Mouse (Mus musculus): ENCODE results near the gene Gm47995. TPM values are rescaled to one million over a fixed set of nuclear protein-coding genes. Genes with fewer than 3 reads are reported as not detected.
"Not testable (repeated sequence)": the region's sequence is repeated elsewhere in the genome, so short reads cannot be mapped to it uniquely, and the experiment has no call there.

Gm47995 gene
- total RNA-seq, 2 experiments from 2014 or later, result 1.6 TPM; not detected in 1

DNA sequence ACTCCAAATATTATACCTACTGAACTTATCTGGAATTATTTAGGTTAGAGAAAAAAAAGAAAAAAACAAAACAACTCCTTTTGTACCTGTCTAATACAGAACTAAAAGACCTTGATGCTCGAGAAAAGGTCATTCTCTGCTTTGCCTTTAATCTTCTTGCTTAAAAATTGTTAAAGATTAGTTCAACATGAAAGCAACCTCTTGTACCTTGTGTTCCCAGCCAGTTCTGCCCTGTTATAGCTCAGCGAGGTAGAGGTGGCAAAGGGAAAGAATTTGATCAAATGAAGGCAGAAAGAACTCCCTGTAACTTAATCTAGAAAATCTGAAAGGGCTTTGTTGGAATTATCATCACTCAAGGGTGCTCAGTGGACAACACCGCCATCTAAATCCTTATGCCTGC, 12.1 kb upstream of the Gm47995 start:
- 0 out of 2 replicates have a peak, but pooled peaks have one; percentile 21 for ATAC-seq (ENCODE audit: poor library complexity, severe bottlenecking)

- not testable (repeated sequence) for ATAC-seq (ENCODE audit: poor library complexity, severe bottlenecking)
These were observed 11.3 kb upstream of the Gm47995 start for GRCm38 (mm10) chr1:151186879-151187424.

DNA sequence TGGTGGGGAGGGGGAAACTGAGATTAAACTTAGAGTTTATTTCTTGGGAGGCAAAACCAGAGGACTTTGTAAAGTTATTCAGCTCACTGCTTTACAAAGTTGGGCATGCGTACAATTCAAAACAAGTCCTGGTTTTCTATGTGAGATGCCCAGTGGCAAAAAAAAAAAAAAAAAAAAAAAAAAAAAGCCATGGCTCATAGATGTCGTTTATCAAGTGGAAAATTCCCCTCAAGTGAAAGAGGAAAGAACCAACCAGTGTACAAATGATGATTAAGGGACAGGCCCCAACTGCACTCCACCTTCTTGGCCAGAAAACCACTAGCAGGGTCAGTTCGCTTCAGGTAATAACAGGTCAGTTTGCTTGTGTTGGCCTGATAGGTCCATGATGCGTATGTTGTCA, 9.8 kb upstream of the Gm47995 start:
- no peak for ATAC-seq (ENCODE audit: poor library complexity, severe bottlenecking)

GRCm38 (mm10) chr1:151192075-151192474, 6.2 kb upstream of the Gm47995 start, which contains the start of gene Gm8947:
Gene Gm8947, plus strand, starts transcription at chr1:151192376.
- ATAC-seq (ENCODE audit: poor library complexity, severe bottlenecking), result not testable (repeated sequence)

GRCm38 (mm10) chr1:151192739-151193138, 5.5 kb upstream of the Gm47995 start:
- ATAC-seq (ENCODE audit: poor library complexity, severe bottlenecking), result not testable (repeated sequence)

DNA sequence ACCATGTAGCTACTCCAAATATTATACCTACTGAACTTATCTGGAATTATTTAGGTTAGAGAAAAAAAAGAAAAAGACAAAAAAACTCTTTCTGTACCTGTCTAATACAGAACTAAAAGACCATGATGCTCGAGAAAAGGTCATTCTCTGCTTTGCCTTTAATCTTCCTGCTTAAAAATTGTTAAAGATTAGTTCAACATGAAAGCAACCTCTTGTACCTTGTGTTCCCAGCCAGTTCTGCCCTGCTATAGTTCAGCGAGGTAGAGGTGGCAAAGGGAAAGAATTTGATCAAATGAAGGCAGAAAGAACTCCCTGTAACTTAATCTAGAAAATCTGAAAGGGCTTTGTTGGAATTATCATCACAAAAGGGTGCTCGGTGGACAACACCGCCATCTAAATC, 2.3 kb upstream of the Gm47995 start:
- not testable (repeated sequence) for ATAC-seq (ENCODE audit: poor library complexity, severe bottlenecking)

DNA sequence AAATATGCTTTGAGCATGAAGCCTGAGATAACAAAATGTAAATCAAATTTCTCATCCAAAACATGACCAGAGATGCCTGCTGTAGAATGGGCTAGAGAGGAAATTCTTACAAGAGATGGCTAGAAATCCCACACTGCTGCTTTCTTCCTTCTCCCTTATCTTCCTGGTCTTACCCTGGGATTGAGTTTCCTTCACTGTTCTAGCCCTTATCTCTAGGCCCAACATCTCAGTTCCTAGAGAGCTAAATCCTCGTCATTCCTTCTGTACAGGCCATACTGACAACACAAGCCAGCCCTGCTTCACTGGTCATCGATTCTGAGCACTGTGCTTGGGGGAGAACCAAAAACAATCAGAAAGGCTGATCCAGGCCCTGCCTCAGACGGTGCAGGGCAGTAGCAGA, 1.6 kb upstream of the Gm47995 start:
- not testable (repeated sequence) for ATAC-seq (ENCODE audit: poor library complexity, severe bottlenecking)

DNA sequence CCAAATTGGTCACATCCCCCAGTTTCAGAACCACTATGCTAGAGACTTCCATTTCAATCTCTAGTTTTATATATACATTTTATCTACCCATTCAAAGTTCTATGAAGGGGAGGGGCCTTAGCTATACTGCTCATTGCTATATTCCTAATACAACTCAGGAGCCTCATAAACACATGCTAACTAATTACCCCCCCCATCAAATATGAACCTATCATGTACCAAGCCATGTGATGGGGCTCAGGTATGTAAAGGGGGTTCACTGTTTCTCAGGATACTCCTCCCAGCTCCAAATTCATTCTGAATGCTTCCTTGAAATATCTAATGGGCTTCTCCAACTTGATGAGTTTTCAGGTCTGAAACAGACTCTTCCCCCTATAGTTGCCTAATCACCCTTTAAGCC, 2.4 kb downstream of the Gm47995 start:
- not testable (repeated sequence) for ATAC-seq (ENCODE audit: poor library complexity, severe bottlenecking)

DNA sequence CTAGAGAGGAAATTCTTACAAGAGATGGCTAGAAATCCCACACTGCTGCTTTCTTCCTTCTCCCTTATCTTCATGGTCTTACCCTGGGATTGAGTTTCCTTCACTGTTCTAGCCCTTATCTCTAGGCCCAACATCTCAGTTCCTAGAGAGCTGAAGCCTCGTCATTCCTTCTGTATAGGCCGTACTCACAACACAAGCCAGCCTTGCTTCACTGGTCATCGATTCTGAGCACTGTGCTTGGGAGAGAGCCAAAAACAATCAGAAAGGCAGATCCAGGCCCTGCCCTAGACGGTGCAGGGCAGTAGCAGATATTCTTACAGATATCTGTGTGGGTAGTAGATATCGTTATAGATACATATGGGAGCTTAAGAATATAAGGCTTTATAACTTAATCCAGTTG, 4.5 kb downstream of the Gm47995 start:
- 0 out of 2 replicates have a peak, but pooled peaks have one; percentile 23 for ATAC-seq (ENCODE audit: poor library complexity, severe bottlenecking)

- ATAC-seq (ENCODE audit: poor library complexity, severe bottlenecking), result not testable (repeated sequence)
These were observed 5.6 kb downstream of the Gm47995 start, which contains the start of gene 3110040M04Rik for GRCm38 (mm10) chr1:151203818-151204217. Gene 3110040M04Rik, plus strand, starts transcription at chr1:151204121.

DNA sequence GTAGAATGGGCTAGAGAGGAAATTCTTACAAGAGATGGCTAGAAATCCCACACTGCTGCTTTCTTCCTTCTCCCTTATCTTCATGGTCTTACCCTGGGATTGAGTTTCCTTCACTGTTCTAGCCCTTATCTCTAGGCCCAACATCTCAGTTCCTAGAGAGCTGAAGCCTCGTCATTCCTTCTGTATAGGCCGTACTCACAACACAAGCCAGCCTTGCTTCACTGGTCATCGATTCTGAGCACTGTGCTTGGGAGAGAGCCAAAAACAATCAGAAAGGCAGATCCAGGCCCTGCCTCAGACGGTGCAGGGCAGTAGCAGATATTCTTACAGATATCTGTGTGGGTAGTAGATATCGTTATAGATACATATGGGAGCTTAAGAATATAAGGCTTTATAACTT, 10.2 kb downstream of the Gm47995 start:
- ATAC-seq (ENCODE audit: poor library complexity, severe bottlenecking), result 0 out of 2 replicates have a peak, but pooled peaks have one; percentile 35

- not testable (repeated sequence) for ATAC-seq (ENCODE audit: poor library complexity, severe bottlenecking)
These were observed 10.7 kb downstream of the Gm47995 start for GRCm38 (mm10) chr1:151208944-151209343.

DNA sequence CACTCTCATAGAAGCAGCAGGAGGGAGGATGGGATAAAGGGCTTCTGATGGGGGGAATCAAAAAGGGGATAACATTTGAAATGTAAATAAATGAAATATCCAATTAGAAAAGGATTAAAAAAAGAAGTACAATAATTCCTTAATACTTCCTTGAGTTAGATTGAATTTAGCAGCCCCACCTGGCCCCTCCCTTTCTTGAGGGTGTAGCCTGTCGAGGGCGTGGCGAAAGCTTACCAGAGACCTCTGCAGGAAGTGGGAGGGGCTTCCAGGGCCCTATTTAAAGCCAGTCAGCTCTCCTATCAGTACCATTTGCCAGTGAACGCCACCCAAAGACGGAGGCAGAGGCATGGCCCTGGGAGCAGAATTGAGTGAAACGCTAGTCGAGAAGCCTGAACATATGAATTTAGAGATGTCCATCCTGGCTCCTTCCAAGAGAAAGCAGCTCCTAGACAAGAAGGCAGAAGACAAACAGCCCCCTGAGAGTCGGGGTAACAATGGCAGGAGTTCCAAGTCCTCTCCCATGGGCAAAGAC, 11.6 kb downstream of the Gm47995 start, which contains the start of gene Gm47996:
Gm47996 (plus strand) TSS at position 308 of the 532 bp plus-strand sequence.
- ATAC-seq (ENCODE audit: poor library complexity, severe bottlenecking), result 0 out of 2 replicates have a peak, but pooled peaks have one; percentile 38

- not testable (repeated sequence) for ATAC-seq (ENCODE audit: poor library complexity, severe bottlenecking)
These were observed 13.4 kb downstream of the Gm47995 start for GRCm38 (mm10) chr1:151211666-151212065.

GRCm38 (mm10) chr1:151214862-151215261, 16.6 kb downstream of the Gm47995 start:
- peak; percentile 77 for ATAC-seq (ENCODE audit: poor library complexity, severe bottlenecking)

DNA sequence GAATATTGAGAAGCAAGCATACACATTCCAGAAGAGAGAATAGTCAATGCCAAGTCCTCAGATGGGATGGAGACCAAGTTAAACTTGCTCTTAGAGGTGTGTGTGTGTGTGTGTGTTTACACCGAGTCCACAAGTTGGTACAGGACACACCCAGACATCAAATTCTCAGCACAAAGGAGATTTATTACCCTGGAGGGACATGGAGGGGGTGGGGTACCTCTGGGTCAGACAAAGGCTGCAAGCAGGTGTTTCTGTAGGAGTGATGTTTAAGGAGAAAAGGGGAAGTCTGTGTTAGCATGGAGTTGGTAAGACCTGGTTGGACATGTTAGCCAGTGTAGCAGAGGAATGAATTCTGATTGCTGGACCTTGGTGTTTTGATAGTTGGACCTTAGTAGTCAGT, 17.7 kb downstream of the Gm47995 start:
- no peak for ATAC-seq (ENCODE audit: poor library complexity, severe bottlenecking)

DNA sequence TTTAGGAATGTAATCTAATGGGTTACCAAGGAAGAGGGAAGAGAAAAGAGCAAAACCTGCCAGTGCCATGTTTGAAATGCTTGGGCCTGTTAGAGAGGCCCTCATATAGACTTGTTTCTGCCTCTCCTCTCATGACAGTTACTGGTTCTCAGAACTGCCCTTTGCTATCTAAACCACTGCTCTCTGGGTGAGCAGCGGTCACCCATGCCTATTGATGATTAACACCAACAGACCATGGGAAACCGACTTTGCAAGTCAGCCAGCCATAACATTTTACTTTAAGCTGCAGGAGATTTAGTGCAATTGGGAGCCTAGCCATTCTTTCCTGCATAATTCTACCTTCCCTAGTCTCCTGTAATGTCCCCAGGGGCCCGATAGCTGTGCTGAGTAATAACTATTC, 18.2 kb downstream of the Gm47995 start:
- no peak for ATAC-seq (ENCODE audit: poor library complexity, severe bottlenecking)

- ATAC-seq (ENCODE audit: poor library complexity, severe bottlenecking), result peak; percentile 54
These were observed 20.8 kb downstream of the Gm47995 start for GRCm38 (mm10) chr1:151219045-151219444.

DNA sequence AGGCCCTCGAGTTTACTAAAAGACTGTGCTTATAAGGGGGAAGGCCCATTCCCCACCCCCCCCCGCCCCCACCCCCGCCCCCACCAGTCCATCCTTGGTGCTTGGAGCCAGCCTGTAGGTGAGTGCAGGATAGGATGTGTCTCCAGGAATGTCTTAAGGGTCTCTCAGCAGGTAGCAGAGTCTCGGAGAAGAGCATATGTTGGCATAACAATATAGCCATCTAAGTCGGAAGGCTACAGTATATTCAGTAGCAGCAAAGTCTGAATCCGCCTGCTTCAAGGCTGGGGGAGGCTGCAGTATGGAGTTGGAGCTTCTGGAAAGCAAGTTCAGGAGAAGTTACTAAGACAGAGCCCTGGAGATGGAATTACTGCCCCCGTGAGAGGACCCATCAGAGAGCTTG, 21.9 kb downstream of the Gm47995 start:
- no peak for ATAC-seq (ENCODE audit: poor library complexity, severe bottlenecking)

DNA sequence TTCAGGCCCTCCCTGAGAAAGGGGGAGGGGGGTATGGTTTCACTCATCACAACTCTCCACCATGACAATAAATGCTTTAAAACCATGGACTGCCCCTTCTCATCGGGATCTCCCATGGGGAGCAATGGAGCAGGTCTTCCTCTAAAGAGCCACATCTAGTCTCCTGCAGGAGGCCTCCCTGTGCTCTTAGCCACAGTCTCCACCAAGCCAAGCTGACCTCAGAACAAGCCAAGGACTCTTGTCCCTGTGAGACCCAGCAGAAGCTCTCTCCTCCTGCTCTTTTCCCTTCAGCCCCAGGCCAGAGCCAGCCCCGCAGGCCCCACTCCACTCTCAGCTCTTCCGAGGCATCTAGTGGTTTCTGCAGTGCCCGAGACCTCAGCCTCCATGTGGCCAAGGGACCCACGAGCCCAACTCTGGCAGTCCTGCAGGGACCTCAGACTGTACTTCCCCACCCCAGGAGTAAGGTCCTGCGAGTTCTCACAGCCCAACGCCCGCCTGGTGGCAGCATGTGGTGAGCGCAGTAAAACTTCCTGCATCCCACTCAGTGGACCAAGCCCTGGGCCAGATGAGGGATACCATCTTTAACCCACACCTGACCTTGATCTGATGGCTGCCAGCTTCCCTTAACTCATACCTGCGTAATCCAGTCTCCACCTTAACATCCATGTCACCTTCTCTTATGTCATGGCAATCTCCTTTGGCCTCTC, 24.5 kb downstream of the Gm47995 start:
- no peak for ATAC-seq (ENCODE audit: poor library complexity, severe bottlenecking)

GRCm38 (mm10) chr1:151223377-151223776, 25.1 kb downstream of the Gm47995 start:
- no peak for ATAC-seq (ENCODE audit: poor library complexity, severe bottlenecking)

GRCm38 (mm10) chr1:151224536-151224935, 26.3 kb downstream of the Gm47995 start:
- no peak for ATAC-seq (ENCODE audit: poor library complexity, severe bottlenecking)
